Mouse (Mus musculus) Muller cell, postnatal 12 days (primary cell): Measurements from ENCODE around the gene Slc22a16.
A peak's percentile ranks its signal among the peaks of the same experiment; 100 is the strongest.
"Not testable (repeated sequence)": the region's sequence is repeated elsewhere in the genome, so short reads cannot be mapped to it uniquely, and the experiment has no call there.

ENCODE experiments used
- DNase-seq: peaks from one replicate; pipeline ENCODE4 v3.0.0-alpha.2; 2015; ENCODE audit errors: inconsistent ontology term

Gene Slc22a16

GRCm38 (mm10) chr10:40570036-40570435, at the start of gene Slc22a16:
TSS of gene Slc22a16 (plus strand) at chr10:40570336.
- no peak for DNase-seq

GRCm38 (mm10) chr10:40521579-40521978, 48.6 kb upstream of the Slc22a16 start:
- DNase-seq = peak; percentile 81

GRCm38 (mm10) chr10:40523312-40523975, 46.7 kb upstream of the Slc22a16 start:
- DNase-seq = no peak

GRCm38 (mm10) chr10:40524032-40524806, 45.9 kb upstream of the Slc22a16 start:
- no peak for DNase-seq

GRCm38 (mm10) chr10:40524991-40525390, 45.1 kb upstream of the Slc22a16 start:
- DNase-seq = peak; percentile 35

- no peak for DNase-seq
Observed at GRCm38 (mm10) chr10:40525616-40526155, 44.5 kb upstream of the Slc22a16 start.

GRCm38 (mm10) chr10:40526301-40526761, 43.8 kb upstream of the Slc22a16 start:
- DNase-seq = no peak

GRCm38 (mm10) chr10:40526986-40527385, 43.1 kb upstream of the Slc22a16 start:
- DNase-seq = no peak

GRCm38 (mm10) chr10:40527573-40527972, 42.6 kb upstream of the Slc22a16 start:
- no peak for DNase-seq

- no peak for DNase-seq
Observed at GRCm38 (mm10) chr10:40528668-40529067, 41.5 kb upstream of the Slc22a16 start.

- no peak for DNase-seq
Observed at GRCm38 (mm10) chr10:40529617-40530016, 40.5 kb upstream of the Slc22a16 start.

GRCm38 (mm10) chr10:40530661-40531060, 39.5 kb upstream of the Slc22a16 start:
- DNase-seq = no peak

GRCm38 (mm10) chr10:40532586-40532985, 37.5 kb upstream of the Slc22a16 start:
- DNase-seq = not testable (repeated sequence)

GRCm38 (mm10) chr10:40541351-40541750, 28.8 kb upstream of the Slc22a16 start:
- DNase-seq = no peak

GRCm38 (mm10) chr10:40549317-40549716, 20.8 kb upstream of the Slc22a16 start:
- no peak for DNase-seq

GRCm38 (mm10) chr10:40551801-40552200, 18.3 kb upstream of the Slc22a16 start:
- peak; percentile 23 for DNase-seq

GRCm38 (mm10) chr10:40565695-40566094, 4.4 kb upstream of the Slc22a16 start:
- DNase-seq = not testable (repeated sequence)

GRCm38 (mm10) chr10:40575912-40576634, 5.9 kb downstream of the Slc22a16 start:
- no peak for DNase-seq

- no peak for DNase-seq
Observed at GRCm38 (mm10) chr10:40583584-40584255, 13.6 kb downstream of the Slc22a16 start.

- DNase-seq = no peak
Observed at GRCm38 (mm10) chr10:40592186-40592585, 22.1 kb downstream of the Slc22a16 start.

GRCm38 (mm10) chr10:40597177-40597576, 27.0 kb downstream of the Slc22a16 start:
- peak; percentile 60 for DNase-seq
